Mouse (Mus musculus): Measurements from ENCODE around the gene Fam174a. TPM values are rescaled to one million over a fixed set of nuclear protein-coding genes. Genes with fewer than 3 reads are reported as not detected.

Fam174a gene
- polyA plus RNA-seq, 1 experiment from 2014 or later: 22.0 TPM

DNA sequence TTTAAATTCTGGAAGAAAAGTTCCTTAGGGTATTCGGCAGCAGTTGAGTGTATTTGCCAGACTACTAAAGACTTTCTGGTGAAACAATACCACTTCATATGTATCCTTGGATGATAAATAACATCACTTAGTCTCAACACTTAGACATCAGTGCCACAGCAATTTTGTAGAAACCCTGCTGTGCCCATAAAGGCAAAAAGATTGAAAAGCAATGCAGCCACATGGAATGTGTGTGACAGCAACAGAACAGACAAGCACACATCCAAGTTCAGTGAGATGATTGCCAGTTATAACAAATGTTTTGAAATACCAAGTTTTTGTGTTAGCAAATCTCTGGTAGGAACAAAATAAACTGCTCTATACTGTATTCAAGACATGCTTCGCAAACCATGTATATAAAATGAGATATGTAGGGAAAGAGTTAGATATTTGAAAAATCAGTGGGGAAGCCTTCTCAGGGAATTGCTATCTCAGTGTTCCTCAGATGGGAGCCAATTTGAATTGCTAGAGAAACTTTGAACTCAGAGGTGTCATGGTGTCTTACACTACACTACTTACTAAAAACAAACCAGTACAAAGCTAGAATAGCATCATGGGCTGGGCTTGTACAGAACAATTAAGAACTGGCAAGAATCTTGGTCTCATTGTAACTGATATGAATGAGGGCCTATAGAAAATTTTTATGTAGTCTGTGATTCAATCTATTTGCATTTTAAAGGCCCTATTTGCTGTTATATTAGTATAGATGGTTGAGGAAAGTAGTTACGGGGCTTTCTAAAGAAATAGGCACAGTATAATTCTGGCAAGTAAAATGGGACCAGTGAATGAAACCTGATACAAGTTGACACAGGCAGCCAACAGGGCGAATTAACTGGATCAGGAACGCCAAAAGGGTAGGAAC lies 30.4 kb downstream of the Fam174a start:
- no peaks in the 10 kb centered on the region for H3K27me3 ChIP-seq (replicated peaks)
- H3K4me2 ChIP-seq (replicated peaks): no peak overlapping the region
- no peak for ATAC-seq
- H3K27ac ChIP-seq: no peak overlapping the region
- H3K4me3 ChIP-seq (replicated peaks): no peak overlapping the region
- H3K9ac ChIP-seq: no peak overlapping the region
- H3K9me3 ChIP-seq: no peaks in the 10 kb centered on the region
- H3K36me3 ChIP-seq: no peaks in the 10 kb centered on the region
- H3K4me1 ChIP-seq (replicated peaks): no peaks in the 10 kb centered on the region
- WGBS: 87% methylated on average over 5 of the region's 5 CpGs

DNA sequence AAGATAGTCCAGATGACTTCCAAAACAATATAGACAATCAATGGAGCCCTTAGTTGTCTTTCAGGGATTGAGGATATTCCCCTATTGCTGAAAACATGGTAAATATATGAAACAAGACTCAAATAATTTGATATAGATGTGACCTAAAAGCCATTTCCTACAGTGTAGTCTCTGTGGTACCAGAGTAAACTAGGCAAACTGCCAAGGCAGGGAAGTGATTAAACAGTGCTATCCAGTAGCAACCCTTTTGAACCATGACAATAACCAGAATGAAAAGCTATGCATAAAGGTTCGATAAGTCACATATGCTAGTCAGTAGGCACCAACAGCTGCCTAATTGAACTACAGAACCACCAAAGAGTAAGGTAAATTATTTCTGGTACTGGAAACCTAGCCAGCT lies 40.7 kb downstream of the Fam174a start:
- Histone ChIP-seq H3K27me3 (replicated peaks) (no peaks in the 10 kb centered on the region), H3K4me3 (replicated peaks) (no peak overlapping the region), H3K36me3 (no peaks in the 10 kb centered on the region), H3K9me3 (no peaks in the 10 kb centered on the region), H3K27ac (no peak overlapping the region), H3K9ac (no peak overlapping the region), H3K4me2 (replicated peaks) (no peak overlapping the region), H3K4me1 (replicated peaks) (no peaks in the 10 kb centered on the region)
- no peak for ATAC-seq
- 57% methylated on average over 1 of the region's 1 CpGs for WGBS

DNA sequence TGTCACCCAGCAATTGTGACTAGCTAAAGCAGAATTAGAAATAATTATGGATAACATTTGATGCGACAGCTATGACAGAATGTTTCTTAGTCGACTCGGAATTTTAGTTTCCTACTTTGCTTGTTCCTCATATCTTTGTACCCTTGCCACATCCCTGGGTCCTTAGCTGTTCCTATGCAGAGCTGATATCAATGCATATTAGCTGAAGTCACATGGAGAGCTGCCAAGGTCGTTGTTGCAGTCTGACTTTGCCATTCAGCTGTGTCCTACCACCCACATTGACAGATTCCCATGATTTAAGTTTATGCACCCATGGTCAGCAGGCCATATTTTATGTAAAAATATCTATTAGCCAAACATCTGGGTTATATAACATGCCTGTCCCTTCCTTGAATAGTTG lies 43.5 kb downstream of the Fam174a start:
- H3K4me1 ChIP-seq (replicated peaks): no peaks in the 10 kb centered on the region
- H3K4me2 ChIP-seq (replicated peaks): no peak overlapping the region
- H3K4me3 ChIP-seq (replicated peaks): no peak overlapping the region
- ATAC-seq: no peak
- H3K27ac ChIP-seq: no peak overlapping the region
- no peaks in the 10 kb centered on the region for H3K36me3 ChIP-seq
- 63% methylated on average over 4 of the region's 4 CpGs for WGBS
- H3K27me3 ChIP-seq (replicated peaks): no peaks in the 10 kb centered on the region
- no peaks in the 10 kb centered on the region for H3K9me3 ChIP-seq
- H3K9ac ChIP-seq: no peak overlapping the region

GRCm38 (mm10) chr1:95363692-95364091 lies 50.3 kb downstream of the Fam174a start:
- ATAC-seq: no peak
- Histone ChIP-seq H3K27ac (no peak overlapping the region), H3K27me3 (replicated peaks) (no peaks in the 10 kb centered on the region), H3K9ac (no peak overlapping the region), H3K4me3 (replicated peaks) (no peak overlapping the region), H3K9me3 (no peaks in the 10 kb centered on the region), H3K4me1 (replicated peaks) (no peaks in the 10 kb centered on the region), H3K4me2 (replicated peaks) (no peak overlapping the region), H3K36me3 (no peaks in the 10 kb centered on the region)
- 73% methylated on average over 2 of the region's 2 CpGs for WGBS

GRCm38 (mm10) chr1:95366616-95367373 lies 53.4 kb downstream of the Fam174a start:
- WGBS: 76% methylated on average over 4 of the region's 4 CpGs

DNA sequence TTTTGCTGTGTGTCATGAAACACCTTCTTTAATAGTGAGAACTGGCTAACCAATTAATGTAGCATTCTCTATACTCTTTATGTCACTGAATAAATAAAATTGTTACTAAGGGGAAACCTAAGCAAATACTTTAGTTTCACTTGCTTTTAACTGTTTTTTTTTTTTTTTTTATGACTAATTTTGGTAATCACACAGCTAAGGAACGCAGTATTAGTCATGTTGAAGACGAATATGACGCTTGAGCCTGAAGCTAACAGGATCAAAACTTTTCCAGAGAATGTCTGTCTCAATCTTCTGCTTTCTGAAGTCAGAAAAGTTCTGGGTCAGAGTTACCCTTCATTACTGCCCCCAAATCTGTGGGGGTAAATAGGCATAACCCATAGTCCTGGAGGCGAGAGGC lies 54.3 kb downstream of the Fam174a start:
- WGBS: 91% methylated on average over 4 of the region's 4 CpGs
- no peak for ATAC-seq
- no peak overlapping the region for H3K4me2 ChIP-seq (replicated peaks)
- H3K27ac ChIP-seq: no peak overlapping the region
- H3K4me1 ChIP-seq (replicated peaks): no peaks in the 10 kb centered on the region
- no peaks in the 10 kb centered on the region for H3K36me3 ChIP-seq
- H3K9ac ChIP-seq: no peak overlapping the region
- H3K9me3 ChIP-seq: no peaks in the 10 kb centered on the region
- no peak overlapping the region for H3K4me3 ChIP-seq (replicated peaks)
- H3K27me3 ChIP-seq (replicated peaks): no peaks in the 10 kb centered on the region

More at GRCm38 (mm10) chr1:95366616-95367373, 53.4 kb downstream of the Fam174a start:
- H3K36me3 ChIP-seq: no peaks in the 10 kb centered on the region
- H3K9me3 ChIP-seq: no peaks in the 10 kb centered on the region
- no peak overlapping the region for H3K4me2 ChIP-seq (replicated peaks)
- no peak overlapping the region for H3K9ac ChIP-seq
- H3K27ac ChIP-seq: no peak overlapping the region
- no peak overlapping the region for H3K4me3 ChIP-seq (replicated peaks)
- no peaks in the 10 kb centered on the region for H3K4me1 ChIP-seq (replicated peaks)
- no peak for ATAC-seq
- no peaks in the 10 kb centered on the region for H3K27me3 ChIP-seq (replicated peaks)

GRCm38 (mm10) chr1:95375443-95375842 lies 62.0 kb downstream of the Fam174a start:
- no peaks in the 10 kb centered on the region for H3K9me3 ChIP-seq
- no peaks in the 10 kb centered on the region for H3K4me1 ChIP-seq (replicated peaks)
- no peak overlapping the region for H3K4me2 ChIP-seq (replicated peaks)
- WGBS: 70% methylated on average over 6 of the region's 6 CpGs
- H3K36me3 ChIP-seq: no peaks in the 10 kb centered on the region
- no peaks in the 10 kb centered on the region for H3K27me3 ChIP-seq (replicated peaks)
- no peak overlapping the region for H3K27ac ChIP-seq
- no peak overlapping the region for H3K4me3 ChIP-seq (replicated peaks)
- no peak for ATAC-seq
- no peak overlapping the region for H3K9ac ChIP-seq

- Histone ChIP-seq H3K4me1 (replicated peaks) (no peaks in the 10 kb centered on the region), H3K27me3 (replicated peaks) (no peaks in the 10 kb centered on the region), H3K9me3 (no peaks in the 10 kb centered on the region), H3K9ac (no peak overlapping the region), H3K4me3 (replicated peaks) (no peak overlapping the region), H3K36me3 (no peaks in the 10 kb centered on the region), H3K27ac (no peak overlapping the region), H3K4me2 (replicated peaks) (no peak overlapping the region)
- ATAC-seq: no peak
- 75% methylated on average over 2 of the region's 2 CpGs for WGBS
Measured at GRCm38 (mm10) chr1:95381028-95381427, 67.6 kb downstream of the Fam174a start.
